Mouse (Mus musculus): ENCODE measurements around the gene Prr3. TPM values are rescaled to one million over a fixed set of nuclear protein-coding genes. Genes with fewer than 3 reads are reported as not detected.
"Not testable (repeated sequence)": the region's sequence is repeated elsewhere in the genome, so short reads cannot be mapped to it uniquely, and the experiment has no call there.

The Prr3 gene
- polyA plus RNA-seq, 1 experiment from 2014 or later, result 52.0 TPM

GRCm38 (mm10) chr17:35954665-35955064, 25.4 kb downstream of the Prr3 start:
- 81% methylated on average over 8 of the region's 8 CpGs for WGBS
- H3K36me3 ChIP-seq, result peaks cover 50% of the 10 kb centered on the region
- no peaks in the 10 kb centered on the region for H3K4me1 ChIP-seq (replicated peaks)
- H3K27ac ChIP-seq, result no peak overlapping the region
- no peaks in the 10 kb centered on the region for H3K9me3 ChIP-seq
- no peaks in the 10 kb centered on the region for H3K27me3 ChIP-seq (ENCODE audit: insufficient read depth, poor library complexity, severe bottlenecking)
- no peak overlapping the region for H3K4me3 ChIP-seq
- no peak for DNase-seq (ENCODE audit: low spot score)

DNA sequence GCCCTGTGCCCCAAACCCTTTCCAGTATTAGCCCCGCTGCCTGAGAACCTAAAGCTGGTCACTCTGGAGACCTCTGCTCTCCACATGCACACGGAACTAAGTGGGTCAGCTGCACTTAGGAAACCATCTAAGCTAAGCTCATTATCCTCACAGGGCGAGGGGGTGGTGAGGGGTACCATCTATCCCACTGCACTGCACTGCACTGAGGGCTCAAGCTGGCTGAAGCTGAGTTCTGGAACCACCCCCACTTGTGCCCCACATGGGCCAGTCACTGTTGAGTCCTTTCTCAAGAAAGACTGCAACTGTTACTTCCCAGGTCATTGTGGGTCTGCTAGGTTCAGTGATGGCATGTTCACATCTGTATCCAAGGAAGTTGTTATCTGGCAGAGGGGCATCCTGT, 27.5 kb downstream of the Prr3 start:
- H3K36me3 ChIP-seq, result peaks cover 29% of the 10 kb centered on the region
- not testable (repeated sequence) for DNase-seq (ENCODE audit: low spot score); H3K27ac ChIP-seq; H3K4me3 ChIP-seq; H3K9me3 ChIP-seq; H3K4me1 ChIP-seq (replicated peaks); H3K27me3 ChIP-seq (ENCODE audit: insufficient read depth, poor library complexity, severe bottlenecking)
- 89% methylated on average over 3 of the region's 3 CpGs for WGBS

DNA sequence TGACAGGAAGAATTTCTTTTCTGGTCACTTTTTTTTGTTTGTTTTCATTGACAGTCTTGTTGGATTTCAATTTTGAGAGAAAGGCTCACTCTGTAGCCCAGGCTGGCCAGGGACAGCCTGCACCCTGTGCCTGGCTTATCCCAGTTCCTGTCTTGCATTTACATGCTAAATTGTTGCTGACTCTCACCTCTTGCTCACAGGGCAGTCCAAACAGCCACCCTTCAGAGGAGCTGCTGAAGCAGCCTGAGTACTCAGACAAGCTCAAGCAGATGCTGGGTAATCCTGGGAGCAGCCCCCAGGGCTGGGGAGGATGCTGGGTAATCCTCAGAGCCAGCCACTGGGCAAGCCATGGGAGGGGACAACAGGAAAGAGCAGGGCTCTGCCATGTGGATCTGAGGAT, 29.1 kb downstream of the Prr3 start:
- H3K9me3 ChIP-seq; DNase-seq (ENCODE audit: low spot score); H3K4me3 ChIP-seq; H3K27me3 ChIP-seq (ENCODE audit: insufficient read depth, poor library complexity, severe bottlenecking); H3K27ac ChIP-seq; H3K4me1 ChIP-seq (replicated peaks): not testable (repeated sequence)
- H3K36me3 ChIP-seq, result peaks cover 13% of the 10 kb centered on the region

GRCm38 (mm10) chr17:35939941-35940340, 40.1 kb downstream of the Prr3 start:
- whole genome bisulfite sequencing, result 67% methylated on average over 1 of the region's 1 CpGs
- no peaks in the 10 kb centered on the region for H3K27me3 ChIP-seq (ENCODE audit: insufficient read depth, poor library complexity, severe bottlenecking)

DNA sequence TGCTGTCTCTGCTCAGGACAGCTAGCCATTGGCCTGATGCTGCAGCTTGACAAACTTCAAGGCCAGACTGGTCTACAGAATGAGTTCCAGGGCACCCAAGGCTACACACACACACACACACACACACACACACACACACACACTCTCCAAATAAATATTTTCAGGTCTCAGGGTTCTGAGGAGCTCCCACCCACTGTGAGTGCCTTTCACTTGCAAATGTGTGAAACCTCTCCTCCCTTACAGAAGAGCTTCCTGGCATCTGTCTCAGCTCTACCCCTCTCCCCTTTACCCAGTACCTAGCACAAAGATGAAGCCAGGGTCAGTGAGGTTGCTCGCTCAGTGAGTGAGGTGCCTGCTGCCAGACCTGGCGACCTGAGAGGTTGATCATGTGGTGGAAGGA, 40.9 kb downstream of the Prr3 start:
- Histone ChIP-seq H3K4me3 (no peak overlapping the region), H3K27ac (no peak overlapping the region), H3K9me3 (peaks cover 2% of the 10 kb centered on the region; the same call in 1 of the 2 replicates), H3K4me1 (replicated peaks) (no peaks in the 10 kb centered on the region), H3K27me3 (ENCODE audit: insufficient read depth, poor library complexity, severe bottlenecking) (no peaks in the 10 kb centered on the region), H3K36me3 (no peaks in the 10 kb centered on the region)
- 38% methylated on average over 2 of the region's 2 CpGs for WGBS
- DNase-seq (ENCODE audit: low spot score), result no peak

More at GRCm38 (mm10) chr17:35939941-35940340, 40.1 kb downstream of the Prr3 start:
- Histone ChIP-seq H3K4me1 (replicated peaks) (no peaks in the 10 kb centered on the region), H3K9me3 (peaks cover 2% of the 10 kb centered on the region; the same call in 1 of the 2 replicates), H3K36me3 (no peaks in the 10 kb centered on the region), H3K4me3 (no peak overlapping the region), H3K27ac (no peak overlapping the region)
- DNase-seq (ENCODE audit: low spot score), result no peak

DNA sequence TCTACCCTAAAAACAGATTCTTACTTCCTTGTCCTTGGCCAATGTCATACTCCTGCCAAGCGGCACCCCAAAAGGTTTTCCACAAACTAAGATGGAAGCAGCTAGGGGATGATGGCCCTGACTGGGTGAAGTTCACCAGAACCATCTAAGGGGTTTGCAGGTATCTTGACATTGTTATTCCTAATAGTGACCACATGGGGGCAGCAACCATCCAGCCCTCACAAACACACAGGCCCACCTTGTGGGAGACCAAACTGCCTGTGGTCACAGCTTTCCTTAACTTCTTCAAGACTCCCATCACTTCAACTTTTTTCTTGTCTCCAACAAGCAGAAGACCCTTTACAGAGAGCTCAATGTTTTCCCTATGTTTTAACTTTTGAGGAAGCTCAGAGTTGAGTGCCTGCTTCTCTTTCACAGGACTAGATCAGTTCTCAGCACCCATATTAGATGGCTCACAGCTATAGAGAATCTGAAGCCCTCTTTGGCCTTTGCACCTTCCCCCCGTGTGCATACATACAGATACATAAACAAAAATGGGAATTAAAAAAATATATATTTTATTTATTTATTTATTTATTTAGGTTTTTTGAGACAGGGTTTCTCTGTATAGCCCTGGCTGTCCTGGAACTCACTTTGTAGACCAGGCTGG, 42.2 kb downstream of the Prr3 start:
- H3K36me3 ChIP-seq, result no peaks in the 10 kb centered on the region
- H3K27me3 ChIP-seq (ENCODE audit: insufficient read depth, poor library complexity, severe bottlenecking), result no peaks in the 10 kb centered on the region
- DNase-seq (ENCODE audit: low spot score), result peak; percentile 49
- no peak overlapping the region for H3K27ac ChIP-seq
- 44% methylated on average over 2 of the region's 2 CpGs for WGBS
- no peak overlapping the region for H3K4me3 ChIP-seq
- H3K9me3 ChIP-seq, result peaks cover 2% of the 10 kb centered on the region; the same call in 1 of the 2 replicates
- H3K4me1 ChIP-seq (replicated peaks), result no peaks in the 10 kb centered on the region

- not testable (repeated sequence) for H3K27me3 ChIP-seq (ENCODE audit: insufficient read depth, poor library complexity, severe bottlenecking); DNase-seq (ENCODE audit: low spot score); H3K4me3 ChIP-seq; H3K9me3 ChIP-seq; H3K27ac ChIP-seq; H3K4me1 ChIP-seq (replicated peaks)
- WGBS, result 89% methylated on average over 14 of the region's 14 CpGs
- peaks cover 20% of the 10 kb centered on the region for H3K36me3 ChIP-seq
Measured at GRCm38 (mm10) chr17:35935763-35936162, 44.3 kb downstream of the Prr3 start.

DNA sequence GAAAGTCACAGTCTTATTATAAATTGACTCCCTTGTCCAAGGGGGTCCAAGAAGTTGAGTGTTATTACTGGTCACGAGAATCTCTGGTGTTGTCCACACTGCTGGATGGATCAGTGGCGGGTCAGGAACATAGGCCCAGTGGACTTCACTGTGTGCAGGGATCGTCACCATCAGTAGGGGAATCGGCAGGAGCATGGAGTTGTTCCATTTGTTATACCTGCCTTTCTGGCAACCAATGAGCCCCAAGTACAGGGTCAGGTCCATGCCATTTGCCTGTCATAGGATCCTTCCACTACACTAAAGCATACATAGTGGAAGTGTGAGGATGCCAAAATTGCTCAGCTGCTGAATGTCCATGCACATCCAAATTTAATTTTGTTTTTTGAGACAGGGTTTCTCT, 47.4 kb downstream of the Prr3 start:
- Histone ChIP-seq H3K4me1 (replicated peaks) (no peaks in the 10 kb centered on the region), H3K27ac (no peak overlapping the region), H3K27me3 (ENCODE audit: insufficient read depth, poor library complexity, severe bottlenecking) (no peaks in the 10 kb centered on the region), H3K4me3 (no peak overlapping the region), H3K9me3 (no peaks in the 10 kb centered on the region), H3K36me3 (peaks cover 51% of the 10 kb centered on the region)
- DNase-seq (ENCODE audit: low spot score), result no peak
- WGBS, result 94% methylated on average over 4 of the region's 4 CpGs

GRCm38 (mm10) chr17:35930627-35931026, 49.4 kb downstream of the Prr3 start:
- H3K4me1 ChIP-seq (replicated peaks), result no peaks in the 10 kb centered on the region
- H3K27ac ChIP-seq, result no peak overlapping the region
- DNase-seq (ENCODE audit: low spot score), result no peak
- H3K36me3 ChIP-seq, result peaks cover 71% of the 10 kb centered on the region
- H3K27me3 ChIP-seq (ENCODE audit: insufficient read depth, poor library complexity, severe bottlenecking), result no peaks in the 10 kb centered on the region
- no peaks in the 10 kb centered on the region for H3K9me3 ChIP-seq
- 98% methylated on average over 12 of the region's 12 CpGs for WGBS
- H3K4me3 ChIP-seq, result no peak overlapping the region

GRCm38 (mm10) chr17:35929534-35929933, 50.5 kb downstream of the Prr3 start:
- DNase-seq (ENCODE audit: low spot score), result no peak
- H3K27ac ChIP-seq, result no peak overlapping the region
- peaks cover 82% of the 10 kb centered on the region for H3K36me3 ChIP-seq
- 92% methylated on average over 2 of the region's 2 CpGs for whole genome bisulfite sequencing
- H3K4me1 ChIP-seq (replicated peaks), result no peaks in the 10 kb centered on the region
- no peak overlapping the region for H3K4me3 ChIP-seq
- no peaks in the 10 kb centered on the region for H3K9me3 ChIP-seq
- no peaks in the 10 kb centered on the region for H3K27me3 ChIP-seq (ENCODE audit: insufficient read depth, poor library complexity, severe bottlenecking)

- Histone ChIP-seq H3K4me1 (replicated peaks) (no peaks in the 10 kb centered on the region), H3K27me3 (ENCODE audit: insufficient read depth, poor library complexity, severe bottlenecking) (no peaks in the 10 kb centered on the region), H3K9me3 (no peaks in the 10 kb centered on the region), H3K4me3 (no peak overlapping the region), H3K27ac (no peak overlapping the region), H3K36me3 (peaks cover 99% of the 10 kb centered on the region)
- no peak for DNase-seq (ENCODE audit: low spot score)
- 94% methylated on average over 1 of the region's 1 CpGs for WGBS
Measured at GRCm38 (mm10) chr17:35927471-35927870, 52.6 kb downstream of the Prr3 start.

DNA sequence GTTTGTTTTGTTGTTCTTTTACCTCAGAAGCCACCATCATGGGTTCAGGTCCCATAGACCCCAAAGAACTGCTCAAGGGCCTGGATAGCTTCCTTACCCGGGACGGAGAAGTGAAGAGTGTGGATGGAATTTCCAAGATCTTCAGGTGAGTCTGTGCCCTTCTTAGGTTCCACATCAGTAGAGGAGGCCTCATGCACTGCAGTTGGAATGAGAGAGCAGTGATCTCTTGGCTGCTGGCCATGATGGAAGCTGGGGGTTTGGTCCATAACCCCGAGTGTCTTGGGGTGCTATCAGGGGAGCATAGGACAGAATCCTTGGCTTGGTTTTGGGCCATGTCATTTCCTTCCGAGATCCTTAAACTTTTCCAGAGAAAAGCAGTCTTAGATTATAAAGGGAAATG, 56.8 kb downstream of the Prr3 start:
- peaks cover 28% of the 10 kb centered on the region for H3K4me1 ChIP-seq (replicated peaks)
- H3K27ac ChIP-seq, result no peak overlapping the region
- H3K4me3 ChIP-seq, result no peak overlapping the region
- no peaks in the 10 kb centered on the region for H3K27me3 ChIP-seq (ENCODE audit: insufficient read depth, poor library complexity, severe bottlenecking)
- no peak for DNase-seq (ENCODE audit: low spot score)
- 94% methylated on average over 4 of the region's 4 CpGs for WGBS
- H3K9me3 ChIP-seq, result no peaks in the 10 kb centered on the region
- H3K36me3 ChIP-seq, result peaks cover 69% of the 10 kb centered on the region

DNA sequence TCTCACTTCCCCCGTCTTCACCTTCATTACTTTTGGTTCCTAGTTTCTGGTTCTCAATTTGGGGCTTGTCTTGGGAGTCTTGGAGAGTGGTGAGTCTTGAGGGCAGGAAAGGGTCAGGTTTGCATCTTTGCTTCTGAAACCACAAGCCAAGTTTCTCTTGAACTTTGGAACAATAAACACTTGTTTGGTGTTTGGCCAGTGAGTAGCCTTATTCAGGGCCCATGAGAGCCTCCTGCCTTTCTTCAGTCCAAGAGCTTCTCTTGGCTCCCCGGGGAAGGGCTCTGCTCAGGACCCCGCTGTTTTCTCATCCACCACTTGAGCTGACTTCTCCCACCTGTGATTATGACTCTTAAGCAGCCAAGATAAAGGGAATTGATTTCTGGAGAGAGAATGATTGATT, 57.5 kb downstream of the Prr3 start:
- no peak overlapping the region for H3K27ac ChIP-seq
- peaks cover 28% of the 10 kb centered on the region for H3K4me1 ChIP-seq (replicated peaks)
- no peaks in the 10 kb centered on the region for H3K27me3 ChIP-seq (ENCODE audit: insufficient read depth, poor library complexity, severe bottlenecking)
- no peak for DNase-seq (ENCODE audit: low spot score)
- 92% methylated on average over 3 of the region's 3 CpGs for WGBS
- no peaks in the 10 kb centered on the region for H3K9me3 ChIP-seq
- H3K36me3 ChIP-seq, result peaks cover 67% of the 10 kb centered on the region
- H3K4me3 ChIP-seq, result no peak overlapping the region
